Mouse (Mus musculus) intestine, embryonic 14.5 days (tissue): Measurements from ENCODE around the gene Cnot3. TPM values are rescaled to one million over a fixed set of nuclear protein-coding genes. Genes with fewer than 3 reads are reported as not detected.
"Not testable (repeated sequence)": the region's sequence is repeated elsewhere in the genome, so short reads cannot be mapped to it uniquely, and the experiment has no call there.

ENCODE experiments used
- ATAC-seq: fragments of 200-750 bp; cut with Nextera tagmentation; replicated peaks from 2 replicates; pipeline ENCODE4 v1.8.0; 2017; ENCODE audit warnings: low read depth, moderate number of reproducible peaks, moderate TSS enrichment, moderate library complexity; ENCODE audit not compliant: low FRiP score, low TSS enrichment
- DNase-seq: peaks from one replicate; pipeline ENCODE4 v3.0.0-alpha.2; 2018; ENCODE audit warnings: low spot score
- H3K27ac ChIP-seq: fragments of 300-500 bp; sonication (generic); 2 replicates; pipeline ENCODE4 v1.5.1; 2014; ENCODE audit warnings: low read depth, mild to moderate bottlenecking, control low read depth
- H3K27me3 ChIP-seq: fragments of 300-500 bp; sonication (generic); replicated peaks from 2 replicates; pipeline ENCODE4 v1.6.1; 2014; ENCODE audit warnings: low read length, control low read depth; ENCODE audit not compliant: control insufficient read depth, insufficient read depth
- H3K36me3 ChIP-seq: fragments of 300-500 bp; sonication (generic); 2 replicates; pipeline ENCODE4 v1.6.1; 2014; ENCODE audit warnings: low read length, control low read depth; ENCODE audit not compliant: control insufficient read depth, insufficient read depth
- H3K4me1 ChIP-seq: fragments of 300-500 bp; sonication (generic); replicated peaks from 2 replicates; pipeline ENCODE4 v1.6.1; 2014; ENCODE audit warnings: low read length, control low read depth, mixed read lengths; ENCODE audit not compliant: control insufficient read depth, insufficient read depth
- H3K4me2 ChIP-seq: fragments of 300-500 bp; sonication (generic); 2 replicates; pipeline ENCODE4 v1.6.1; 2014; ENCODE audit warnings: low read length
- H3K4me3 ChIP-seq: fragments of 300-500 bp; sonication (generic); 2 replicates; pipeline ENCODE4 v1.5.1; 2014; ENCODE audit warnings: low read depth, low read length, control low read depth, mixed read lengths
- H3K9ac ChIP-seq: fragments of 300-500 bp; sonication (generic); 2 replicates; pipeline ENCODE4 v1.6.1; 2014; ENCODE audit warnings: mild to moderate bottlenecking, low read length
- H3K9me3 ChIP-seq: fragments of 300-500 bp; sonication (generic); 2 replicates; pipeline ENCODE4 v1.6.1; 2016; ENCODE audit warnings: low read length, control low read depth; ENCODE audit not compliant: control insufficient read depth
- WGBS: fragments of 180-500 bp; shearing (Covaris S2); extraction: QIAGEN DNeasy Blood & Tissue Kit; methylation state at CpG from one replicate; pipeline ENCODE4 v1.1.7; 2014; 5-methylcytosine and 5-hydroxymethylcytosine counted together
- polyA plus RNA-seq: library from polyadenylated mRNA; unstranded; fragments of >200 nt; fragmentation: Nextera tagmentation; extraction: Ambion mirVana; gene quantifications from 2 replicates; pipeline ENCODE4 v1.2.1, GENCODE M21; 2014

Cnot3 gene
- 65.7 and 71.7 TPM in 2 replicates for polyA plus RNA-seq

- Histone ChIP-seq H3K4me1 (peaks cover 29% of the 10 kb centered on the region), H3K4me2 (peak within 1 kb of the TSS; percentile 88), H3K27me3 (no peaks in the 10 kb centered on the region), H3K9me3 (no peaks in the 10 kb centered on the region), H3K36me3 (peaks cover 27% of the 10 kb centered on the region), H3K9ac (peak within 1 kb of the TSS; percentile 97), H3K27ac (peak within 1 kb of the TSS; percentile 98), H3K4me3 (peak within 1 kb of the TSS; percentile 88)
- under 1% methylated on average over 50 of the region's 58 CpGs for WGBS
- peak; percentile 95 for DNase-seq
- peak; percentile 99 for ATAC-seq
Measured at GRCm38 (mm10) chr7:3644672-3645487, at the start of gene Cnot3. Gene Cnot3 (plus strand): TSS chr7:3645268.

- not testable (repeated sequence) for H3K9ac ChIP-seq, H3K36me3 ChIP-seq, H3K4me3 ChIP-seq, H3K27me3 ChIP-seq, H3K9me3 ChIP-seq, DNase-seq, ATAC-seq, H3K4me2 ChIP-seq, H3K27ac ChIP-seq, H3K4me1 ChIP-seq
- 58% methylated on average over 1 of the region's 1 CpGs for WGBS
Measured at GRCm38 (mm10) chr7:3597755-3598154, 47.3 kb upstream of the Cnot3 start.

GRCm38 (mm10) chr7:3601119-3601518 is 43.9 kb upstream of the Cnot3 start:
- Histone ChIP-seq H3K9ac (no peak overlapping the region), H3K4me2 (no peak overlapping the region), H3K36me3 (no peaks in the 10 kb centered on the region), H3K27me3 (no peaks in the 10 kb centered on the region), H3K9me3 (0 out of 2 replicates have a peak, but pooled peaks cover 2% of the 10 kb centered on the region), H3K27ac (no peak overlapping the region), H3K4me1 (no peaks in the 10 kb centered on the region), H3K4me3 (no peak overlapping the region)
- ATAC-seq, result no peak; the same call in 1 of the 2 replicates
- 15% methylated on average over 4 of the region's 4 CpGs for WGBS
- peak; percentile 73 for DNase-seq

- no peak for DNase-seq
- WGBS, result 19% methylated on average over 2 of the region's 2 CpGs
Measured at GRCm38 (mm10) chr7:3606798-3607197, 38.3 kb upstream of the Cnot3 start.

GRCm38 (mm10) chr7:3607391-3607790 is 37.7 kb upstream of the Cnot3 start:
- DNase-seq (no peak), ATAC-seq (no peak)
- WGBS, result 74% methylated on average over 6 of the region's 6 CpGs

More at GRCm38 (mm10) chr7:3606798-3607197, 38.3 kb upstream of the Cnot3 start:
- H3K4me1 ChIP-seq, result 0 out of 2 replicates have a peak, but pooled peaks cover 2% of the 10 kb centered on the region
- no peak overlapping the region for H3K4me3 ChIP-seq
- no peak overlapping the region for H3K4me2 ChIP-seq
- H3K9ac ChIP-seq, result no peak overlapping the region
- H3K27ac ChIP-seq, result no peak overlapping the region
- 0 out of 2 replicates have a peak, but pooled peaks cover 2% of the 10 kb centered on the region for H3K9me3 ChIP-seq
- H3K36me3 ChIP-seq, result no peaks in the 10 kb centered on the region
- H3K27me3 ChIP-seq, result no peaks in the 10 kb centered on the region
- peak; percentile 76; the same call in 1 of the 2 replicates for ATAC-seq

GRCm38 (mm10) chr7:3608668-3609067 is 36.4 kb upstream of the Cnot3 start:
- Histone ChIP-seq H3K4me1 (0 out of 2 replicates have a peak, but pooled peaks cover 2% of the 10 kb centered on the region), H3K4me2 (no peak overlapping the region), H3K4me3 (no peak overlapping the region), H3K9ac (no peak overlapping the region), H3K27me3 (no peaks in the 10 kb centered on the region), H3K36me3 (no peaks in the 10 kb centered on the region), H3K27ac (no peak overlapping the region), H3K9me3 (0 out of 2 replicates have a peak, but pooled peaks cover 2% of the 10 kb centered on the region)
- DNase-seq, result no peak
- 96% methylated on average over 3 of the region's 3 CpGs for WGBS
- ATAC-seq, result no peak

More at GRCm38 (mm10) chr7:3607391-3607790, 37.7 kb upstream of the Cnot3 start:
- no peak overlapping the region for H3K9ac ChIP-seq
- no peak overlapping the region for H3K4me2 ChIP-seq
- H3K4me1 ChIP-seq, result 0 out of 2 replicates have a peak, but pooled peaks cover 2% of the 10 kb centered on the region
- no peaks in the 10 kb centered on the region for H3K36me3 ChIP-seq
- H3K27me3 ChIP-seq, result no peaks in the 10 kb centered on the region
- H3K4me3 ChIP-seq, result no peak overlapping the region
- H3K27ac ChIP-seq, result no peak overlapping the region
- H3K9me3 ChIP-seq, result 0 out of 2 replicates have a peak, but pooled peaks cover 2% of the 10 kb centered on the region

- Histone ChIP-seq H3K27me3 (no peaks in the 10 kb centered on the region), H3K9ac (no peak overlapping the region), H3K4me1 (0 out of 2 replicates have a peak, but pooled peaks cover 2% of the 10 kb centered on the region), H3K36me3 (no peaks in the 10 kb centered on the region), H3K9me3 (0 out of 2 replicates have a peak, but pooled peaks cover 2% of the 10 kb centered on the region), H3K4me3 (no peak overlapping the region), H3K4me2 (no peak overlapping the region), H3K27ac (no peak overlapping the region)
- no peak for DNase-seq
- WGBS, result 54% methylated on average over 3 of the region's 3 CpGs
- ATAC-seq, result no peak
Measured at GRCm38 (mm10) chr7:3609082-3609481, 36.0 kb upstream of the Cnot3 start.

- no peak for ATAC-seq
- WGBS, result 76% methylated on average over 3 of the region's 3 CpGs
- H3K27me3 ChIP-seq, result no peaks in the 10 kb centered on the region
Measured at GRCm38 (mm10) chr7:3610437-3610836, 34.6 kb upstream of the Cnot3 start.

More at GRCm38 (mm10) chr7:3610437-3610836, 34.6 kb upstream of the Cnot3 start:
- Histone ChIP-seq H3K4me3 (no peak overlapping the region), H3K9ac (no peak overlapping the region), H3K4me2 (no peak overlapping the region), H3K4me1 (0 out of 2 replicates have a peak, but pooled peaks cover 2% of the 10 kb centered on the region), H3K9me3 (0 out of 2 replicates have a peak, but pooled peaks cover 2% of the 10 kb centered on the region), H3K27ac (no peak overlapping the region), H3K36me3 (no peaks in the 10 kb centered on the region)
- no peak for DNase-seq
